Mouse (Mus musculus): ENCODE data around the gene Csn1s1. TPM values are rescaled to one million over a fixed set of nuclear protein-coding genes. Genes with fewer than 3 reads are reported as not detected.

Csn1s1 gene
- polyA plus RNA-seq (2017; shearing (Covaris generic)) = not detected

DNA sequence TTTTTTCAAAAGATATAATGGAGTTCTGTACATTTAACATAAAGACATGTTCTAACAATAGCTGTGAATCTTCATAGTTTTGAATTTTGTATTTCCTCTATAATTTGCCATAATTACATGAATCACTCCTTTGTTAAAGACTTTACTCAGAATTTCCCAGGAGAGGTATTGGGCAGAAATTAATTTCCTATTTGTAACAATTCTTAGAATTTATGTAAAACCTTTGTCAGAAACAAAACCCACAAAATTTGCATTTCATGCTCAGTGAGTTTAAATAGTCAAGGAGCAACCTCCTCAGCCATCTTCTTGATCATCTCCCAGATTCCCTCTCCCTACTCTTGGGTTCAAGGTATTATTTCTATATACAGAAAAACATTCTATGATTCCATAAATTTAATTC is at the start of gene Csn1s1:
Csn1s1 (plus strand) TSS at position 301 of the 400 bp plus-strand sequence.
- no peak for ATAC-seq

GRCm38 (mm10) chr5:87622681-87623080 is 43.3 kb upstream of the Csn1s1 start:
- no peak for ATAC-seq

GRCm38 (mm10) chr5:87642787-87643186 is 23.2 kb upstream of the Csn1s1 start:
- ATAC-seq = no peak

DNA sequence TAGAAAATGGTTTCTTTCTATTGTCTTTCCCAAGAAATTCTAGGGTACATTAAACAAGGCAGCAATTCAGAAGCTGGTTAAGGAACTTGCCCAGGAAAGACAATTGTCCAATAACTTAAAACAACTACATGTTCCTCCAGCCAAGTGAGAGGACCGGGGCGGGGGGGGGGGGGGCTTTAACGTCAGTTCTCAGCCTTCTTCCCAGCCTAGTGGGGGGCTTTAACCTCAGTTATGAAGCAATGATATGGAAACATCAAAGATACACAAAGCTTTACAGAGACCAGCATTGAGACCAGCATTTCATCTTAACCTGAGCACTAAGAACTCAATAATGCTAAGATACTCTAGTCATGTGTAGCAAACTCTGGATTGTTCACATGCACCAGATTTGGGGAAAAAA is 33.5 kb downstream of the Csn1s1 start, which contains the start of gene Csn2:
Csn2 (minus strand) TSS at position 101 of the 400 bp plus-strand sequence.
- no peak for ATAC-seq

GRCm38 (mm10) chr5:87705891-87706290 is 39.9 kb downstream of the Csn1s1 start:
- ATAC-seq = no peak

Other genes starting within 250 kb of the Csn1s1 start
- gene Ugt2b38, start 242.0 kb upstream of the Csn1s1 start, polyA plus RNA-seq (2017; shearing (Covaris generic)) = not detected
- gene Ugt2a2, start 183.9 kb upstream of the Csn1s1 start, polyA plus RNA-seq (2017; shearing (Covaris generic)) = not detected
- gene Gm43638, start 179.4 kb upstream of the Csn1s1 start, polyA plus RNA-seq (2017; shearing (Covaris generic)) = not detected
- gene Ugt2a1, start 175.3 kb upstream of the Csn1s1 start, polyA plus RNA-seq (2017; shearing (Covaris generic)) = not detected
- not detected for gene Sult1b1, start 128.0 kb upstream of the Csn1s1 start, polyA plus RNA-seq (2017; shearing (Covaris generic))
- under 1 TPM in 1 of 3 experiments, not detected in 2; 0.19 TPM for gene Sult1d1, start 97.2 kb upstream of the Csn1s1 start, polyA plus RNA-seq (2017; shearing (Covaris generic))
- not detected for gene Sult1e1, start 74.6 kb upstream of the Csn1s1 start, polyA plus RNA-seq (2017; shearing (Covaris generic))
- not detected for gene Csn2, start 33.4 kb downstream of the Csn1s1 start, polyA plus RNA-seq (2017; shearing (Covaris generic))
- gene Csn1s2a, start 108.4 kb downstream of the Csn1s1 start, polyA plus RNA-seq (2017; shearing (Covaris generic)) = not detected
- gene Csn1s2b, start 141.9 kb downstream of the Csn1s1 start, polyA plus RNA-seq (2017; shearing (Covaris generic)) = under 1 TPM in 1 of 3 experiments, not detected in 2; 0.43 TPM
- gene Prr27, start 159.5 kb downstream of the Csn1s1 start, polyA plus RNA-seq (2017; shearing (Covaris generic)) = not detected
- gene Odam, start 218.8 kb downstream of the Csn1s1 start, polyA plus RNA-seq (2017; shearing (Covaris generic)) = not detected